Mouse (Mus musculus) forebrain, embryonic 13.5 days (tissue): ENCODE data around the gene Ryr3. TPM values are rescaled to one million over a fixed set of nuclear protein-coding genes. Genes with fewer than 3 reads are reported as not detected.

Experiments
- ATAC-seq: fragments of 200-750 bp; cut with Nextera tagmentation; 2 replicates; pipeline ENCODE4 v1.8.0; 2017
- H3K27ac ChIP-seq: fragments of 300-500 bp; sonication (generic); 2 replicates; pipeline ENCODE4 v1.5.1; 2015; ENCODE audit warnings: inconsistent platforms, mild to moderate bottlenecking, moderate library complexity
- H3K27me3 ChIP-seq: fragments of 300-500 bp; sonication (generic); 2 replicates; pipeline ENCODE4 v1.6.1; 2015; ENCODE audit warnings: mild to moderate bottlenecking, inconsistent platforms
- H3K36me3 ChIP-seq: fragments of 300-500 bp; sonication (generic); 2 replicates; pipeline ENCODE4 v1.6.1; 2015; ENCODE audit warnings: mild to moderate bottlenecking, inconsistent platforms; ENCODE audit not compliant: poor library complexity, severe bottlenecking
- H3K4me1 ChIP-seq: fragments of 300-500 bp; sonication (generic); 2 replicates; pipeline ENCODE4 v1.6.1; 2015; ENCODE audit warnings: inconsistent platforms
- H3K4me2 ChIP-seq: fragments of 300-500 bp; sonication (generic); 2 replicates; pipeline ENCODE4 v1.6.1; 2015; ENCODE audit warnings: inconsistent platforms, mild to moderate bottlenecking, moderate library complexity
- H3K4me3 ChIP-seq: fragments of 300-500 bp; sonication (generic); 2 replicates; pipeline ENCODE4 v1.5.1; 2015; ENCODE audit warnings: mild to moderate bottlenecking, inconsistent platforms
- H3K9ac ChIP-seq: fragments of 300-500 bp; sonication (generic); 2 replicates; pipeline ENCODE4 v1.6.1; 2015; ENCODE audit warnings: mild to moderate bottlenecking, inconsistent platforms
- H3K9me3 ChIP-seq: fragments of 300-500 bp; sonication (generic); replicated peaks from 2 replicates; pipeline ENCODE4 v1.6.1; 2016; ENCODE audit warnings: inconsistent platforms
- WGBS: fragments of 180-500 bp; shearing (Covaris S2); methylation state at CpG from one replicate; pipeline ENCODE4 v1.1.7; 2015; 5-methylcytosine and 5-hydroxymethylcytosine counted together
- polyA plus RNA-seq: library from polyadenylated mRNA; unstranded; fragments of >200 nt; fragmentation: Nextera tagmentation; extraction: Ambion mirVana; gene quantifications from 2 replicates; pipeline ENCODE4 v1.2.1, GENCODE M21; 2015

Ryr3 gene
- polyA plus RNA-seq, 1 experiment from 2014 or later: 1.1 TPM

- Histone ChIP-seq H3K4me2 (no peak overlapping the region), H3K4me1 (no peaks in the 10 kb centered on the region), H3K9ac (no peak overlapping the region), H3K27me3 (no peaks in the 10 kb centered on the region), H3K4me3 (no peak overlapping the region), H3K36me3 (no peaks in the 10 kb centered on the region), H3K9me3 (no peaks in the 10 kb centered on the region), H3K27ac (no peak overlapping the region)
- 83% methylated on average over 3 of the region's 3 CpGs for WGBS
- ATAC-seq: no peak
These were observed 400.9 kb downstream of the Ryr3 start for GRCm38 (mm10) chr2:112815960-112816359.

- H3K36me3 ChIP-seq: no peaks in the 10 kb centered on the region
- no peaks in the 10 kb centered on the region for H3K9me3 ChIP-seq
- no peaks in the 10 kb centered on the region for H3K27me3 ChIP-seq
- H3K27ac ChIP-seq: no peak overlapping the region
- no peak overlapping the region for H3K4me2 ChIP-seq
- no peak overlapping the region for H3K4me3 ChIP-seq
- peak; percentile 53; the same call in 1 of the 2 replicates for ATAC-seq
- no peak overlapping the region for H3K9ac ChIP-seq
- no peaks in the 10 kb centered on the region for H3K4me1 ChIP-seq
- 62% methylated on average over 5 of the region's 5 CpGs for WGBS
These were observed 404.1 kb downstream of the Ryr3 start for GRCm38 (mm10) chr2:112812637-112813402.

- H3K4me3 ChIP-seq: no peak overlapping the region
- no peaks in the 10 kb centered on the region for H3K4me1 ChIP-seq
- no peak overlapping the region for H3K27ac ChIP-seq
- H3K27me3 ChIP-seq: no peaks in the 10 kb centered on the region
- H3K4me2 ChIP-seq: no peak overlapping the region
- 79% methylated on average over 2 of the region's 2 CpGs for WGBS
- H3K9me3 ChIP-seq: no peaks in the 10 kb centered on the region
- no peak overlapping the region for H3K9ac ChIP-seq
- H3K36me3 ChIP-seq: no peaks in the 10 kb centered on the region
- ATAC-seq: no peak
These were observed 410.9 kb downstream of the Ryr3 start for GRCm38 (mm10) chr2:112806015-112806414.

GRCm38 (mm10) chr2:112799995-112800353, 416.9 kb downstream of the Ryr3 start:
- WGBS: 13% methylated on average over 8 of the region's 8 CpGs
- Histone ChIP-seq H3K4me1 (no peaks in the 10 kb centered on the region), H3K36me3 (no peaks in the 10 kb centered on the region), H3K27ac (no peak overlapping the region), H3K4me2 (no peak overlapping the region), H3K9me3 (no peaks in the 10 kb centered on the region), H3K9ac (no peak overlapping the region), H3K4me3 (no peak overlapping the region), H3K27me3 (no peaks in the 10 kb centered on the region)
- ATAC-seq: peak; percentile 87

- H3K9ac ChIP-seq: no peak overlapping the region
- no peak overlapping the region for H3K27ac ChIP-seq
- ATAC-seq: 0 out of 2 replicates have a peak, but pooled peaks have one; percentile 5
These were observed 417.4 kb downstream of the Ryr3 start for GRCm38 (mm10) chr2:112799351-112799994.

GRCm38 (mm10) chr2:112781631-112782030, 435.3 kb downstream of the Ryr3 start:
- Histone ChIP-seq H3K9ac (no peak overlapping the region), H3K4me2 (no peak overlapping the region), H3K27ac (no peak overlapping the region), H3K4me3 (no peak overlapping the region), H3K9me3 (no peaks in the 10 kb centered on the region), H3K36me3 (no peaks in the 10 kb centered on the region), H3K4me1 (no peaks in the 10 kb centered on the region), H3K27me3 (no peaks in the 10 kb centered on the region)
- ATAC-seq: no peak
- WGBS: 78% methylated on average over 2 of the region's 2 CpGs

More at GRCm38 (mm10) chr2:112799351-112799994, 417.4 kb downstream of the Ryr3 start:
- Histone ChIP-seq H3K9me3 (no peaks in the 10 kb centered on the region), H3K4me1 (no peaks in the 10 kb centered on the region), H3K27me3 (no peaks in the 10 kb centered on the region), H3K4me2 (no peak overlapping the region), H3K4me3 (no peak overlapping the region), H3K36me3 (no peaks in the 10 kb centered on the region)
- WGBS: 86% methylated on average over 7 of the region's 7 CpGs

GRCm38 (mm10) chr2:112774762-112775161, 442.1 kb downstream of the Ryr3 start:
- WGBS: 24% methylated on average over 6 of the region's 6 CpGs
- Histone ChIP-seq H3K27ac (no peak overlapping the region), H3K4me3 (no peak overlapping the region), H3K27me3 (no peaks in the 10 kb centered on the region), H3K4me1 (no peaks in the 10 kb centered on the region), H3K9ac (no peak overlapping the region), H3K4me2 (no peak overlapping the region), H3K36me3 (no peaks in the 10 kb centered on the region), H3K9me3 (no peaks in the 10 kb centered on the region)
- peak; percentile 33; the same call in 1 of the 2 replicates for ATAC-seq

- WGBS: 76% methylated on average over 5 of the region's 5 CpGs
- Histone ChIP-seq H3K4me1 (no peaks in the 10 kb centered on the region), H3K27ac (no peak overlapping the region)
These were observed 449.2 kb downstream of the Ryr3 start for GRCm38 (mm10) chr2:112767665-112768064.

GRCm38 (mm10) chr2:112765046-112765445, 451.9 kb downstream of the Ryr3 start:
- Histone ChIP-seq H3K4me3 (no peak overlapping the region), H3K4me1 (peaks cover 8% of the 10 kb centered on the region), H3K9me3 (no peaks in the 10 kb centered on the region), H3K36me3 (no peaks in the 10 kb centered on the region), H3K27me3 (no peaks in the 10 kb centered on the region), H3K4me2 (no peak overlapping the region), H3K9ac (no peak overlapping the region), H3K27ac (no peak overlapping the region)
- ATAC-seq: no peak
- 65% methylated on average over 5 of the region's 5 CpGs for WGBS

More at GRCm38 (mm10) chr2:112767665-112768064, 449.2 kb downstream of the Ryr3 start:
- H3K27me3 ChIP-seq: no peaks in the 10 kb centered on the region
- no peak overlapping the region for H3K4me2 ChIP-seq
- no peaks in the 10 kb centered on the region for H3K9me3 ChIP-seq
- no peaks in the 10 kb centered on the region for H3K36me3 ChIP-seq
- ATAC-seq: peak; percentile 57; the same call in 1 of the 2 replicates
- no peak overlapping the region for H3K9ac ChIP-seq
- no peak overlapping the region for H3K4me3 ChIP-seq

- H3K9me3 ChIP-seq: no peaks in the 10 kb centered on the region
- ATAC-seq: no peak
- H3K27me3 ChIP-seq: no peaks in the 10 kb centered on the region
- no peak overlapping the region for H3K27ac ChIP-seq
- WGBS: 72% methylated on average over 5 of the region's 5 CpGs
- no peak overlapping the region for H3K4me2 ChIP-seq
- H3K4me1 ChIP-seq: peaks cover 8% of the 10 kb centered on the region
- H3K36me3 ChIP-seq: no peaks in the 10 kb centered on the region
- H3K9ac ChIP-seq: no peak overlapping the region
- no peak overlapping the region for H3K4me3 ChIP-seq
These were observed 452.6 kb downstream of the Ryr3 start for GRCm38 (mm10) chr2:112764274-112764673.

- no peaks in the 10 kb centered on the region for H3K27me3 ChIP-seq
- H3K4me3 ChIP-seq: no peak overlapping the region
- no peaks in the 10 kb centered on the region for H3K9me3 ChIP-seq
- peaks cover 8% of the 10 kb centered on the region for H3K4me1 ChIP-seq
- no peak for ATAC-seq
- H3K36me3 ChIP-seq: no peaks in the 10 kb centered on the region
- no peak overlapping the region for H3K9ac ChIP-seq
- no peak overlapping the region for H3K27ac ChIP-seq
- WGBS: 92% methylated on average over 2 of the region's 2 CpGs
- H3K4me2 ChIP-seq: no peak overlapping the region
These were observed 454.9 kb downstream of the Ryr3 start for GRCm38 (mm10) chr2:112762006-112762405.

GRCm38 (mm10) chr2:112761196-112761913, 455.5 kb downstream of the Ryr3 start:
- no peaks in the 10 kb centered on the region for H3K27me3 ChIP-seq
- peaks cover 8% of the 10 kb centered on the region for H3K4me1 ChIP-seq
- no peak overlapping the region for H3K9ac ChIP-seq
- H3K4me3 ChIP-seq: no peak overlapping the region
- H3K36me3 ChIP-seq: no peaks in the 10 kb centered on the region
- H3K9me3 ChIP-seq: no peaks in the 10 kb centered on the region
- ATAC-seq: peak; percentile 71
- H3K4me2 ChIP-seq: no peak overlapping the region
- 63% methylated on average over 6 of the region's 6 CpGs for WGBS
- peak overlapping the region; percentile 21 for H3K27ac ChIP-seq
